Mouse (Mus musculus) spleen, adult 2 months (tissue): Measurements from ENCODE around the gene Nyap2.

Source experiments
- CTCF ChIP-seq: fragments of 200-500 bp; IDR thresholded peaks from 2 replicates; pipeline ENCODE4 v1.5.1; 2011; ENCODE audit warnings: mild to moderate bottlenecking, inconsistent platforms; ENCODE audit not compliant: insufficient read depth, insufficient read length, insufficient replicate concordance; ENCODE audit errors: extremely low read depth
- POLR2A ChIP-seq: fragments of 200-500 bp; IDR thresholded peaks from 2 replicates; pipeline ENCODE4 v1.6.1; 2011; ENCODE audit warnings: low read depth, low read length, inconsistent platforms

GRCm38 (mm10) chr1:81231759-81232406, 155.1 kb downstream of the Nyap2 start:
- TF ChIP-seq CTCF (no peak), POLR2A (no peak)
